Mouse (Mus musculus): ENCODE data around the gene Stoml2.

Gene Stoml2

GRCm38 (mm10) chr4:43037860-43038566 is 6.5 kb upstream of the Stoml2 start:
- DNase-seq = peak in 1 of 2 experiments; percentile 25

GRCm38 (mm10) chr4:43036356-43036755 is 4.8 kb upstream of the Stoml2 start:
- peak in 1 of 2 experiments; percentile 36 for DNase-seq

- no peak for DNase-seq
Measured at GRCm38 (mm10) chr4:43035851-43036250, 4.3 kb upstream of the Stoml2 start.

GRCm38 (mm10) chr4:43033481-43033880 is 2.0 kb upstream of the Stoml2 start:
- DNase-seq = peak in 1 of 2 experiments; percentile 12

- peak in 1 of 2 experiments; percentile 20 for DNase-seq
Measured at GRCm38 (mm10) chr4:43032501-43032900, 991 bp upstream of the Stoml2 start.

- peak in 1 of 2 experiments; percentile 73 for DNase-seq
Measured at GRCm38 (mm10) chr4:43030780-43031230, 705 bp downstream of the Stoml2 start.

GRCm38 (mm10) chr4:43030352-43030751 is 1.2 kb downstream of the Stoml2 start:
- no peak for DNase-seq

GRCm38 (mm10) chr4:43029749-43030148 is 1.8 kb downstream of the Stoml2 start:
- DNase-seq = no peak

- no peak for DNase-seq
Measured at GRCm38 (mm10) chr4:43029121-43029520, 2.4 kb downstream of the Stoml2 start.

- DNase-seq = peak; percentile 99
Measured at GRCm38 (mm10) chr4:43025084-43025960, 6.2 kb downstream of the Stoml2 start, which contains the start of gene Pigo. Pigo (minus strand) TSS chr4:43025819.

GRCm38 (mm10) chr4:43024673-43025072 is 6.8 kb downstream of the Stoml2 start:
- peak; percentile 50 to 52 for DNase-seq

- peak; percentile 56 to 63 for DNase-seq
Measured at GRCm38 (mm10) chr4:43021341-43021740, 10.2 kb downstream of the Stoml2 start.

GRCm38 (mm10) chr4:43020876-43021275 is 10.6 kb downstream of the Stoml2 start:
- DNase-seq = no peak

GRCm38 (mm10) chr4:43019641-43020465 is 11.7 kb downstream of the Stoml2 start:
- no peak for DNase-seq

GRCm38 (mm10) chr4:43019176-43019575 is 12.3 kb downstream of the Stoml2 start:
- no peak for DNase-seq

GRCm38 (mm10) chr4:43018156-43018555 is 13.4 kb downstream of the Stoml2 start:
- no peak for DNase-seq

GRCm38 (mm10) chr4:43012091-43012490 is 19.4 kb downstream of the Stoml2 start:
- no peak for DNase-seq

- DNase-seq = peak; percentile 86 to 89
Measured at GRCm38 (mm10) chr4:43010161-43011038, 21.1 kb downstream of the Stoml2 start, which contains the start of gene Fancg. Fancg (minus strand) TSS chr4:43010506.

- DNase-seq = peak; percentile 52 to 65
Measured at GRCm38 (mm10) chr4:43005765-43006164, 25.7 kb downstream of the Stoml2 start.

GRCm38 (mm10) chr4:43004951-43005350 is 26.6 kb downstream of the Stoml2 start:
- no peak for DNase-seq

GRCm38 (mm10) chr4:43002756-43003439 is 28.6 kb downstream of the Stoml2 start:
- DNase-seq = peak in 1 of 2 experiments; percentile 38
